Mouse (Mus musculus) lung, postnatal 36 days (tissue): ENCODE measurements at regions not wholly inside any gene's neighbourhood (a gene's known extent, or its start where the extent isn't known, plus 50 kb on each side); places are given as distances from the start of the nearest gene placed in this dataset.

Experiments used
- DNase-seq: peaks from one replicate; pipeline ENCODE4 v3.0.0; 2022; ENCODE audit warnings: mixed read lengths

GRCm38 (mm10) chr8:49015200-49015599, 171.4 kb upstream of the Tenm3 start:
- peak; percentile 1 for DNase-seq

GRCm38 (mm10) chr8:49006236-49006965, 162.7 kb upstream of the Tenm3 start:
- DNase-seq, result no peak

- no peak for DNase-seq
Measured at GRCm38 (mm10) chr8:48981667-48982066, 137.9 kb upstream of the Tenm3 start.

- no peak for DNase-seq
Measured at GRCm38 (mm10) chr8:48980755-48981154, 137.0 kb upstream of the Tenm3 start.

DNA sequence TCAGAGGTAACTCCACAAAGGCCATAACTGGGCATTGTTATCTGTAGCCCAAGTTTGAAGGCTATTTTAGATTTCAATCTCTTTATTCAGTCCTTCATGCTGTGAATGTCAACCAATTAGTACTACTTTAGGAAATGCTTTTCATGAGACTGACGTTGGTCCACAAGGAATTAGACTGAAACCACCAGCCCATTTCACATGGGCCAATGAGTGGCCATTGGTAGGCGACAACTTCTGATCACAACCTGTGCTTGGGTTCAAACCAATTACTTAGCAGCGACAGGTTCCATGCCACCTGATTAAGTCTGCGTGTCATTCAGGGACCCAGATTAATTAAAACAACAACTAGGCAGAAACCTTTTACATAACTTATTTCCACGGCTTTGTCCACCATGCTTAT, 126.9 kb upstream of the Tenm3 start:
- no peak for DNase-seq

GRCm38 (mm10) chr8:48964929-48965328, 121.2 kb upstream of the Tenm3 start:
- DNase-seq, result no peak

DNA sequence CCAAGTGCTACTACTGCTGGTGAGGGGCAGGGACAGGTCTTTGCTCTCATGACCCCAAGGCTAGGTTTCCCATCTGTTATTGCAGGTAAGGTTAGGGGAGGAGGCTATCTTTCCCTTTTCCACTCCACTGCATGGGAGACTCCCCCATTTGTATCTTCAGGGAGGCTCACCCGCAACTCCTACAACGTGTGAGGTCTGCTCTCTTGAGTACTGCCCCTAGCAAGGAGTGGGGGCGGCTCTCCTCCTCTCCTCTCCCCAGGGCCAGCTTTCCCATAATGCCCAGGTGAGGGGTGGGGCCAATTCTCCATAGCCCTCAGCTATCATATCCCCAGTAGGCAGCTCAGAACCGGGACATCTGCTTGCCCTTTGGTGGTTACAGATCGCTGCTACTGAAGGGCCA, 113.9 kb upstream of the Tenm3 start:
- DNase-seq, result no peak

DNA sequence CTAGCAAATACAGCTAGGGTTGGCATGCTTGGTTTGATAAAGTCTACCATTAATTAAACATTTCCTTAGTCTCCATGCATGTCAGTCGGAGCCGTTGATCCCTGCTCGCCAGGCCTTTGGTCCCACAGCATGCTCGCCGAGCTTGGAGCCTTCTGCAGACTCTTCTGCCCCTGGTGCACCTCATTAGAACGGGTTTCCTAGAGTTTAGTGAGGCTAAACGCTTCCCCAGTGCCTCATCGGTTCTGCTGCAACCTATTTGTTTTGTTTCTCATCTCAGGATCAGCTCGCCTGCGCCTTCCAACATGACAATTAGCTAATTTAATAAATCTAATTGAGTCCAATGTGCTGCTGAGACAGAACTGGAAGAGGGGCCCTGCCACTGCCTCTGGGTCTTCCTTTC, 107.7 kb upstream of the Tenm3 start:
- DNase-seq, result no peak

- no peak for DNase-seq
Measured at GRCm38 (mm10) chr8:48944177-48944576, 100.4 kb upstream of the Tenm3 start.

DNA sequence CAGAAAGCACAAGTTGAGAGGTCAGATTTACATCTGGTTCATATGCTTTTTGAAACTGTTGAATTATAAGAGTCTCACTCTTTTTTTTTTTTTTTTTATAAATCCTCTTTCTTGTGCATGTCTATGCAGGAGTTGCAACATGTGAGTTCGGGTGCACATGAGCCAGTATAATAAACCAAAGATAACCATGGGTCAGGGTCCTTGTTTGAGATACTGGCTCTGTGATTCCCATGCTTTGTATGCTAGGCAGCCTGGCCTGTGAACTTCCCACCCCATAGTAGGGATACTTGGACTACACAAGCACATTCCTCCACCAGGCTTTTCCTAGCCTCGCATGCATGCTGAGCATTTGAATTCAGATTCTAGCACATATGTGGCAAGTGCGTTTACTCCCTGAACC, 93.4 kb upstream of the Tenm3 start:
- no peak for DNase-seq

- no peak for DNase-seq
Measured at GRCm38 (mm10) chr8:48927135-48927534, 83.4 kb upstream of the Tenm3 start.

DNA sequence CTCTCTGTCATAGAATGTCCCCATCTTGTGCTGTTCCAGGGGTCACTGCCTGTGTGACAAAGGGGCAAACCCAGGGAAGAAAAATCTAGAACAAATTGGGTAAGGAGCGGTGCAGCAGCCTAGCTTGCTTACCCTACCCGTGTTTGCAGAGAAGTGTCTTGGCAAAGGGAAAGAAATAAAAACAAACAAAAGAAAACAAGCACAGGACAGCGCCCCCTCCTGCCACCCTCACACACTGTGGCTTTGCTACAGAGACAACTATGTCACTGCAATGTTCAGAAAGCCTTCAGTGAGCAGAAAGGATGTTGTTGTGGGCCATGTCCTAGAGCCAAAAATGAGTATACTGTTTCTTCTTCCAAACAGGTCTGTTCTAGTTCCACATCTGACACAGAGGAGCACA, 71.5 kb upstream of the Tenm3 start:
- no peak for DNase-seq

DNA sequence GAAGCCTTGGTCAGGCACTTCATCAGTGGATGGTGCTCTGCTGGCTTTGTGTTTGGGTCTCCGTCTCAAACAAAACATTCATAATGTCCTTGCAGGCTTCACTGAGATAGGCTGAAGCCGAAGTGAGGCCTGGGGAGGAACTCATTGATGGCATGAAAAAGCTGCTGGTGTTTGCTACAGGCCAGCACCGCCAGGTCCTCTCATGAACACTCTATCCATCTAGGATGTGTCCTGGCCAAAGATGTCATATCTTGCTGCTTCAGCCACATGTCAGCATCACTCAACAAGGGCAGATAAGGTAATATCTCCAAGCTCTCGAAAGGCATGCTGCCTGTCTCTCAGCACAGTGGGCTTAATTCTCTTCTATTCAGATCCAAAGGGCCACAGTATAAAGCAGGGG, 69.1 kb upstream of the Tenm3 start:
- DNase-seq, result no peak

GRCm38 (mm10) chr8:48901668-48902406, 58.1 kb upstream of the Tenm3 start:
- DNase-seq, result no peak

GRCm38 (mm10) chr8:48896687-48897086, 52.9 kb upstream of the Tenm3 start:
- no peak for DNase-seq

DNA sequence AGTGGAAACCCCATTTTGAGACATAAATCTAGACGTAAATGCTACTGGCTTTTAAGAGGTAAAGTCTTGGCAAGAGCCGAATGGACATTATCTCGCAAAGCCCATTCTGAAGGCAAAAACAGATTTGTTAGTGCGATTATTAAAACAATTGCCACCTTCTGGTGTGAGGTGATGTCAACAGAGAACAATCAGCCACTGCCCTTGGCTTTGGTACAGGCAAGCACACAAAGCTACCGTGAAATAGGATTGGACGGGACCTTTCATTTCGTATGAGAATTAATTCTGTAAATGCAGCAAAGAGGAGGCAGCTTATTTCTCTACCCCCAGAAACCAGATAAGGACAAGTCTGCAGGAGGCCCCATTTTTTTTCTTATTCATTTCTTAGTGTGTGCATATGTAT, 52.5 kb upstream of the Tenm3 start:
- DNase-seq, result no peak

DNA sequence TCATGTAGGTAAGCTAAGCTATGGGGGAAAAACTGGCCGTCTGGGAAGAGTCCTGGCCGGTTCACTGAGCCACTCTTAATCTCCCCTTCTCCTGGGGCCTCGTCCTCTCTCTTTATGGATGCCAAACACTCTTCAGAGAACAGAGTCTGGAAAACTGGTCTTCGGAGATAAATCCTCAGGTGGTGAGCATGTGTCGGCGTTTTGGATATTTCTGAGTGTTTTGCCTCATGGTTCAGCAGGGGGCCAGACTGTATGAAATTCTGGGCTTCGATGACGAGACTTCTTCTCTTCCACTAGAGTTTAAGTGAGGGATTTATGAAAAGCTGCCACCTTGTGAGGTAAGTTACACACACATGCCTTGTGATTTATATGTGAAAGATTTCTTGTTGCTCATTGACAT, 51.8 kb upstream of the Tenm3 start:
- no peak for DNase-seq
